Mouse (Mus musculus): ENCODE measurements at regions not wholly inside any gene's neighbourhood (a gene's known extent, or its start where the extent isn't known, plus 50 kb on each side); places are given as distances from the start of the nearest gene placed in this dataset.
A peak's percentile ranks its signal among the peaks of the same experiment; 100 is the strongest.

- WGBS: 76% methylated on average over 3 of the region's 3 CpGs
- H3K36me3 ChIP-seq: no peaks in the 10 kb centered on the region
- no peak overlapping the region for H3K27ac ChIP-seq (replicated peaks)
- H3K9ac ChIP-seq (replicated peaks): no peak overlapping the region
- peaks cover 11% of the 10 kb centered on the region for H3K4me1 ChIP-seq
- H3K9me3 ChIP-seq: no peaks in the 10 kb centered on the region
- peaks cover 6% of the 10 kb centered on the region; the same call in 1 of the 2 replicates for H3K27me3 ChIP-seq
- no peak overlapping the region for H3K4me2 ChIP-seq (replicated peaks)
- ATAC-seq (replicated peaks): no peak
- no peak overlapping the region for H3K4me3 ChIP-seq
Observed at GRCm38 (mm10) chr9:118390679-118391078, 87.3 kb upstream of the Eomes start.

GRCm38 (mm10) chr9:118391715-118392114, 86.3 kb upstream of the Eomes start:
- peaks cover 6% of the 10 kb centered on the region; the same call in 1 of the 2 replicates for H3K27me3 ChIP-seq
- no peak for ATAC-seq (replicated peaks)
- H3K4me1 ChIP-seq: peaks cover 11% of the 10 kb centered on the region
- WGBS: 64% methylated on average over 7 of the region's 7 CpGs
- H3K36me3 ChIP-seq: no peaks in the 10 kb centered on the region
- no peak overlapping the region for H3K9ac ChIP-seq (replicated peaks)
- H3K4me3 ChIP-seq: no peak overlapping the region
- H3K27ac ChIP-seq (replicated peaks): no peak overlapping the region
- no peak overlapping the region for H3K4me2 ChIP-seq (replicated peaks)
- no peaks in the 10 kb centered on the region for H3K9me3 ChIP-seq

- Histone ChIP-seq H3K27me3 (peaks cover 6% of the 10 kb centered on the region; the same call in 1 of the 2 replicates), H3K27ac (replicated peaks) (no peak overlapping the region), H3K36me3 (no peaks in the 10 kb centered on the region), H3K9ac (replicated peaks) (no peak overlapping the region), H3K4me3 (no peak overlapping the region), H3K4me1 (peaks cover 11% of the 10 kb centered on the region), H3K9me3 (no peaks in the 10 kb centered on the region), H3K4me2 (replicated peaks) (no peak overlapping the region)
- WGBS: 95% methylated on average over 1 of the region's 1 CpGs
- no peak for ATAC-seq (replicated peaks)
Observed at GRCm38 (mm10) chr9:118392796-118393195, 85.2 kb upstream of the Eomes start.

GRCm38 (mm10) chr9:118393567-118393966, 84.4 kb upstream of the Eomes start:
- ATAC-seq (replicated peaks): no peak
- 76% methylated on average over 4 of the region's 4 CpGs for WGBS

GRCm38 (mm10) chr9:118396425-118397053, 81.5 kb upstream of the Eomes start:
- H3K4me1 ChIP-seq: no peaks in the 10 kb centered on the region
- no peak overlapping the region for H3K4me2 ChIP-seq (replicated peaks)
- no peak overlapping the region for H3K9ac ChIP-seq (replicated peaks)
- no peak overlapping the region for H3K27ac ChIP-seq (replicated peaks)
- ATAC-seq (replicated peaks): no peak
- 72% methylated on average over 2 of the region's 2 CpGs for WGBS
- H3K36me3 ChIP-seq: no peaks in the 10 kb centered on the region
- H3K4me3 ChIP-seq: no peak overlapping the region
- no peaks in the 10 kb centered on the region for H3K9me3 ChIP-seq
- no peaks in the 10 kb centered on the region for H3K27me3 ChIP-seq

More at GRCm38 (mm10) chr9:118393567-118393966, 84.4 kb upstream of the Eomes start:
- Histone ChIP-seq H3K27me3 (peaks cover 6% of the 10 kb centered on the region; the same call in 1 of the 2 replicates), H3K4me3 (no peak overlapping the region), H3K4me2 (replicated peaks) (no peak overlapping the region), H3K4me1 (peaks cover 11% of the 10 kb centered on the region), H3K27ac (replicated peaks) (no peak overlapping the region), H3K9ac (replicated peaks) (no peak overlapping the region), H3K9me3 (no peaks in the 10 kb centered on the region), H3K36me3 (no peaks in the 10 kb centered on the region)

GRCm38 (mm10) chr9:118400520-118400919, 77.5 kb upstream of the Eomes start:
- ATAC-seq (replicated peaks): no peak
- Histone ChIP-seq H3K27ac (replicated peaks) (no peak overlapping the region), H3K4me2 (replicated peaks) (no peak overlapping the region), H3K9me3 (no peaks in the 10 kb centered on the region), H3K27me3 (no peaks in the 10 kb centered on the region), H3K4me3 (no peak overlapping the region), H3K36me3 (no peaks in the 10 kb centered on the region), H3K9ac (replicated peaks) (no peak overlapping the region), H3K4me1 (no peaks in the 10 kb centered on the region)
- 76% methylated on average over 3 of the region's 3 CpGs for WGBS

- ATAC-seq (replicated peaks): peak; percentile 26; the same call in 1 of the 2 replicates
- Histone ChIP-seq H3K4me1 (no peaks in the 10 kb centered on the region), H3K4me2 (replicated peaks) (no peak overlapping the region)
Observed at GRCm38 (mm10) chr9:118401170-118401569, 76.8 kb upstream of the Eomes start.

GRCm38 (mm10) chr9:118404867-118405266, 73.1 kb upstream of the Eomes start:
- ATAC-seq (replicated peaks): no peak
- Histone ChIP-seq H3K9ac (replicated peaks) (no peak overlapping the region), H3K4me3 (no peak overlapping the region), H3K4me2 (replicated peaks) (no peak overlapping the region), H3K9me3 (no peaks in the 10 kb centered on the region), H3K27me3 (no peaks in the 10 kb centered on the region), H3K4me1 (no peaks in the 10 kb centered on the region), H3K27ac (replicated peaks) (no peak overlapping the region), H3K36me3 (no peaks in the 10 kb centered on the region)
- WGBS: 61% methylated on average over 6 of the region's 6 CpGs

More at GRCm38 (mm10) chr9:118401170-118401569, 76.8 kb upstream of the Eomes start:
- no peak overlapping the region for H3K4me3 ChIP-seq
- no peak overlapping the region for H3K27ac ChIP-seq (replicated peaks)
- no peaks in the 10 kb centered on the region for H3K9me3 ChIP-seq
- H3K36me3 ChIP-seq: no peaks in the 10 kb centered on the region
- H3K9ac ChIP-seq (replicated peaks): no peak overlapping the region
- no peaks in the 10 kb centered on the region for H3K27me3 ChIP-seq

- no peak for ATAC-seq (replicated peaks)
- 58% methylated on average over 9 of the region's 9 CpGs for WGBS
- H3K27me3 ChIP-seq: no peaks in the 10 kb centered on the region
Observed at GRCm38 (mm10) chr9:118405926-118406518, 72.0 kb upstream of the Eomes start.

GRCm38 (mm10) chr9:118416032-118416431, 62.0 kb upstream of the Eomes start:
- WGBS: 81% methylated on average over 4 of the region's 4 CpGs
- Histone ChIP-seq H3K4me1 (no peaks in the 10 kb centered on the region), H3K9me3 (no peaks in the 10 kb centered on the region), H3K4me3 (no peak overlapping the region), H3K4me2 (replicated peaks) (no peak overlapping the region), H3K36me3 (no peaks in the 10 kb centered on the region), H3K27me3 (no peaks in the 10 kb centered on the region), H3K27ac (replicated peaks) (no peak overlapping the region), H3K9ac (replicated peaks) (no peak overlapping the region)
- ATAC-seq (replicated peaks): no peak

More at GRCm38 (mm10) chr9:118405926-118406518, 72.0 kb upstream of the Eomes start:
- Histone ChIP-seq H3K36me3 (no peaks in the 10 kb centered on the region), H3K9me3 (no peaks in the 10 kb centered on the region), H3K27ac (replicated peaks) (no peak overlapping the region), H3K9ac (replicated peaks) (no peak overlapping the region), H3K4me3 (no peak overlapping the region), H3K4me1 (no peaks in the 10 kb centered on the region), H3K4me2 (replicated peaks) (no peak overlapping the region)

- Histone ChIP-seq H3K4me2 (replicated peaks) (no peak overlapping the region), H3K27ac (replicated peaks) (no peak overlapping the region), H3K4me1 (no peaks in the 10 kb centered on the region), H3K9ac (replicated peaks) (no peak overlapping the region), H3K9me3 (no peaks in the 10 kb centered on the region), H3K36me3 (no peaks in the 10 kb centered on the region), H3K27me3 (no peaks in the 10 kb centered on the region), H3K4me3 (no peak overlapping the region)
- ATAC-seq (replicated peaks): no peak
- WGBS: 92% methylated on average over 6 of the region's 6 CpGs
Observed at GRCm38 (mm10) chr9:118416475-118416874, 61.5 kb upstream of the Eomes start.

- H3K4me1 ChIP-seq: no peaks in the 10 kb centered on the region
- H3K27ac ChIP-seq (replicated peaks): no peak overlapping the region
- no peak overlapping the region for H3K4me3 ChIP-seq
- WGBS: 76% methylated on average over 6 of the region's 6 CpGs
- H3K27me3 ChIP-seq: no peaks in the 10 kb centered on the region
- H3K9me3 ChIP-seq: no peaks in the 10 kb centered on the region
- no peak for ATAC-seq (replicated peaks)
- H3K36me3 ChIP-seq: no peaks in the 10 kb centered on the region
- H3K4me2 ChIP-seq (replicated peaks): no peak overlapping the region
- H3K9ac ChIP-seq (replicated peaks): no peak overlapping the region
Observed at GRCm38 (mm10) chr9:118424344-118424743, 53.7 kb upstream of the Eomes start.
